Mouse (Mus musculus) thymus, adult 2 months (tissue): ENCODE results near the gene Spns1.

Experiments used
- CTCF ChIP-seq: fragments of 200-500 bp; IDR thresholded peaks from 2 replicates; pipeline ENCODE4 v1.5.1; 2012; ENCODE audit warnings: mild to moderate bottlenecking, control low read depth, low read length, moderate library complexity, borderline replicate concordance; ENCODE audit not compliant: control insufficient read depth, poor library complexity, insufficient read depth; ENCODE audit errors: extremely low read depth
- POLR2A ChIP-seq: fragments of 200-500 bp; IDR thresholded peaks from 2 replicates; pipeline ENCODE4 v1.6.1; 2012; ENCODE audit warnings: mild to moderate bottlenecking, low read length, control low read depth, moderate library complexity; ENCODE audit not compliant: control insufficient read depth, poor library complexity, insufficient read depth; ENCODE audit errors: extremely low read depth

GRCm38 (mm10) chr7:126353251-126353993, 23.8 kb downstream of the Spns1 start:
- no peak for TF ChIP-seq CTCF
- no peak for TF ChIP-seq POLR2A
